Mouse (Mus musculus): ENCODE results near the gene Dhdh. TPM values are rescaled to one million over a fixed set of nuclear protein-coding genes. Genes with fewer than 3 reads are reported as not detected.
"Not testable (repeated sequence)": the region's sequence is repeated elsewhere in the genome, so short reads cannot be mapped to it uniquely, and the experiment has no call there.

Gene Dhdh
- polyA plus RNA-seq, 1 experiment from 2014 or later: 3.2 TPM

DNA sequence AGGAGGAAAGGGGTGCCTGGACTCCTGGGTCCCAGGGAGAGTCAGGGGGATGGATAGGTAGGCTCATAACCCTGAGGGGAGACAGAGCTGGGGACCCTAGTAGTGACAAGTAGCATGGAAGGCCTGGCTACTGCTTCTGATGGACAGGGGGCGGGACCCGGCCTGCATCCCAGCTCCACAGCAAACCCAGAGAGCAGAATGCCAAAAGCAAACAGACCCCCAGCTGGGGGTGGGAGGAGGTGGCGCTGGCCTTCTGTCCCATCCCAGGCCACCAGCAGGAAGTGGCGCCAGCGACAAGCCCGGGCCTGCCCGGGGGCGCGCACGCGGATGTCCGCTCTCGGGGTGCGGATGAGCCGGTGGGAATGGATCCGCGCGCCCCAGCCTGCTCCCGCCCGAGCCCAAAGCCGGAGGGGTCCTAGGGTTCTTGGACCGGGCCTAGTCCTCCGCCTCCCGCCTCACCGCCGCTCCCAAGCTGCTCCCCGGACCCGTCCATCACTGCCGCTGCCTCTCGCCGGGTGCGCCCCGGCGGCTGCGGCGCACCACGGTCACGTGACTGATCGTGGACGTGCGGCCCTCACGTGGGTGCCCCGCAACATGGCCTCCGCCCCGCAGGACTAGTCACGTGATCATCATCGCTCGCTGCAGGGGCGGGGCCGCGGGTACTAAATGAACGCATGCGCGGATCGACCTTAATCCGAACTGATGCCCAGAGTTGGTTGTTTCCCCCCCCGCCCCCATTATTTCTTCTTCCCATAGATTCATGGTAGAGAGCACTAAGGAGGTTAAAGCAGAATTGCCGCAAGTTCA, 22.1 kb downstream of the Dhdh start, which contains the start of gene Bax:
Bax (minus strand) TSS at position 616 of the 807 bp plus-strand sequence.
- peak within 1 kb of the TSS; percentile 88 for H3K9ac ChIP-seq (ENCODE audit: low read length)
- H3K27ac ChIP-seq (ENCODE audit: low read depth, low read length): peak within 1 kb of the TSS; percentile 14; the same call in 1 of the 2 replicates
- peaks cover 7% of the 10 kb centered on the region; the same call in 1 of the 2 replicates for H3K36me3 ChIP-seq (ENCODE audit: control insufficient read depth, insufficient read depth, low read length)
- H3K4me2 ChIP-seq: peak within 1 kb of the TSS; percentile 95
- peak; percentile 99 for DNase-seq (ENCODE audit: low spot score, missing footprints)
- peak; percentile 86 for ATAC-seq (ENCODE audit: low FRiP score)
- H3K4me3 ChIP-seq (ENCODE audit: low read depth, low read length): peak within 1 kb of the TSS; percentile 87
- H3K9me3 ChIP-seq (ENCODE audit: control insufficient read depth, low read length): no peaks in the 10 kb centered on the region
- under 1% methylated on average over 57 of the region's 58 CpGs for WGBS
- no peaks in the 10 kb centered on the region for H3K27me3 ChIP-seq (ENCODE audit: control insufficient read depth, insufficient read depth, low read length)
- H3K4me1 ChIP-seq (ENCODE audit: control insufficient read depth, insufficient read depth, low read length): peaks cover 12% of the 10 kb centered on the region

DNA sequence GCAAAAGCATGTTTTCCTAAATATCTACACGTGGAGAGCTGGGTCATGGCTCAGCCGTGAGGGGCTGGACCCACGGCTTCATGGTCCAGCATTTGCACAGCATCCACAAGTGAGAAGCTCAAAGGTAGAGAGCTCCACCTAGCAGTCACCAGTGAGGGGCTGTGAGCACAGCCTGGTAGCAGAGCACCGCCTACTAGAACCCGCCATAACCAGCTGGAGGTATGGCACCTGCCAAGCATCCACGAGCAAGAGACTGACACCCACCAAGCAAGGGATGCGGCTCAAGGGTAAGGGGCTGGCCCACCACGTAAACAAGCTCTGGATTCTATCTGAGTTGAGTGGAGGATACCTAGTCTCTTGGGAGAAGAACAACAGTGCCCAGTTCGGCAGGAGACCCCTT, 23.1 kb downstream of the Dhdh start:
- DNase-seq (ENCODE audit: low spot score, missing footprints): no peak
- Histone ChIP-seq H3K9me3 (ENCODE audit: control insufficient read depth, low read length) (no peaks in the 10 kb centered on the region), H3K36me3 (ENCODE audit: control insufficient read depth, insufficient read depth, low read length) (peaks cover 7% of the 10 kb centered on the region; the same call in 1 of the 2 replicates), H3K4me1 (ENCODE audit: control insufficient read depth, insufficient read depth, low read length) (peaks cover 14% of the 10 kb centered on the region), H3K27ac (ENCODE audit: low read depth, low read length) (no peak overlapping the region), H3K9ac (ENCODE audit: low read length) (peak overlapping the region; percentile 88), H3K4me2 (peak overlapping the region; percentile 95), H3K27me3 (ENCODE audit: control insufficient read depth, insufficient read depth, low read length) (no peaks in the 10 kb centered on the region), H3K4me3 (ENCODE audit: low read depth, low read length) (peak overlapping the region; percentile 87)
- 85% methylated on average over 9 of the region's 9 CpGs for WGBS
- ATAC-seq (ENCODE audit: low FRiP score): no peak

DNA sequence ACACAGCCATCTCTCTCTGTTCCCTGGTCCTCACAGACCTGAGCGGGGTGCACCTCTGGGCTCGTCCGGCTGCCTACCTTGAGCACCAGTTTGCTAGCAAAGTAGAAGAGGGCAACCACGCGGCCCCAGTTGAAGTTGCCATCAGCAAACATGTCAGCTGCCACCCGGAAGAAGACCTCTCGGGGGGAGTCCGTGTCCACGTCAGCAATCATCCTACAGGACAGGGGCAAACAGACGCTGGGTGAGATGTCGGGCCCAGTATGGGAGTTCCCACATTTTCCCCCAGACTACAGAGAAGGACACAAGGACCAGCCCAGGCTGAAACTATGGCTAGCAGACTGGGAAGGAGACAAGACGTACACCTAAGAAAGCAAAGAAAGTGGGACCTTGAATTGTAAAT, 23.5 kb downstream of the Dhdh start:
- Histone ChIP-seq H3K27ac (ENCODE audit: low read depth, low read length) (no peak overlapping the region), H3K4me1 (ENCODE audit: control insufficient read depth, insufficient read depth, low read length) (peaks cover 19% of the 10 kb centered on the region), H3K36me3 (ENCODE audit: control insufficient read depth, insufficient read depth, low read length) (peaks cover 7% of the 10 kb centered on the region; the same call in 1 of the 2 replicates), H3K4me2 (no peak overlapping the region), H3K4me3 (ENCODE audit: low read depth, low read length) (no peak overlapping the region), H3K9me3 (ENCODE audit: control insufficient read depth, low read length) (no peaks in the 10 kb centered on the region), H3K9ac (ENCODE audit: low read length) (no peak overlapping the region), H3K27me3 (ENCODE audit: control insufficient read depth, insufficient read depth, low read length) (no peaks in the 10 kb centered on the region)
- 96% methylated on average over 12 of the region's 12 CpGs for WGBS
- ATAC-seq (ENCODE audit: low FRiP score) (no peak), DNase-seq (ENCODE audit: low spot score, missing footprints) (no peak)

DNA sequence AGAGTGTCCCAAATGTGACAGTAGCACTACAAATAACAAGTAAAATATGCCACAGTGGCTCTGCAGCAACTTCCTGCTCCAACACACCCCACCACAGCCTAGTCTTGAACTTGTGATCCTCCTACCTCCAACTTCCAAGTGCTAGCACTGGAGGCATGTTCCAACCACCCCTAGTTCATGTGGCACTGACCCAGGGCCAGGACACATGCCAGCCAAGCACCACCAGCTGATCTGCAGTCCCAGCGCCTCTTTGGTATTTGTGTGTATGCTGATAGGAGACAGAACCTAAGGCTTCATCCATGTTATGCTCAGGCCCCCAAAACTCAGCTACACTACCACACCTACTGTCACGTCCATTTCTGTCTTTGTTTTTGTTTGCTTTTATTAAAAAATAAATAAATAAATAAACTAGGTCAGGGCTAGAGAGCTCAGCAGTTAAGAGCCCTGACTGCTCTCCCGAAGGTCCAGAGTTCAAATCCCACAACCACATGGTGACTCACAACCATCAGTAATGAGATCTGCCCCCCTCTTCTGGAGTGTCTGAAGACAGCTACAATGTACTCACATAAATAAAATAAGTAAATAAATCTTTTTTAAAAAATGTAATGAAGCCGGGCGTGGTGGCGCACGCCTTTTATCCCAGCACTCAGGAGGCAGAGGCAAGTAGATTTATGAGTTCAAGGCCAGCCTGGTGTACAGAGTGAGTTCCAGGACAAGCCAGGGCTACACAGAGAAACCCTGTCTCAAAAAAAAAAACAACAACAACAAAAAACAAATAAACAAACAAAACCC, 24.4 kb downstream of the Dhdh start:
- ATAC-seq (ENCODE audit: low FRiP score): no peak
- Histone ChIP-seq H3K4me1 (ENCODE audit: control insufficient read depth, insufficient read depth, low read length) (peaks cover 19% of the 10 kb centered on the region), H3K4me3 (ENCODE audit: low read depth, low read length) (no peak overlapping the region), H3K27ac (ENCODE audit: low read depth, low read length) (no peak overlapping the region), H3K27me3 (ENCODE audit: control insufficient read depth, insufficient read depth, low read length) (no peaks in the 10 kb centered on the region), H3K9me3 (ENCODE audit: control insufficient read depth, low read length) (no peaks in the 10 kb centered on the region), H3K9ac (ENCODE audit: low read length) (no peak overlapping the region), H3K4me2 (no peak overlapping the region), H3K36me3 (ENCODE audit: control insufficient read depth, insufficient read depth, low read length) (peaks cover 7% of the 10 kb centered on the region; the same call in 1 of the 2 replicates)
- DNase-seq (ENCODE audit: low spot score, missing footprints): no peak
- WGBS: 98% methylated on average over 7 of the region's 7 CpGs

DNA sequence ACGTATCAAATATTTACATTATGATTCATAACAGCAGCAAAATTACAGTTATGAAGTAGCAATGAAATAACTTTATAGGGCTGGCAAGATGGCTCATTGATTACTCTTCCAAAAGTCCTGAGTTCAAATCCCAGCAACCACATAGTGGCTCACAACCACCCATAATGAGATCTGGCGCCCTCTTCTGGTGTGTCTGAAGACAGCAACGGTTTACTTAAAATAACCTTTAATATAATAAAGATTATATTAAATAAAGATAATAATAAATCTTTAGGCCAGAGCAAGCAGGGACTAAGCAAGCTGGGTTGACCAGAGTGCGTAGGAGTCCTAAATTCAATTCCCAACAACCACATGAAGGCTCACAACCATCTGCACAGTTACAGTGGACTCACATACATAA, 25.7 kb downstream of the Dhdh start:
- H3K36me3 ChIP-seq (ENCODE audit: control insufficient read depth, insufficient read depth, low read length): peaks cover 11% of the 10 kb centered on the region; the same call in 1 of the 2 replicates
- H3K4me1 ChIP-seq (ENCODE audit: control insufficient read depth, insufficient read depth, low read length): peaks cover 26% of the 10 kb centered on the region
- not testable (repeated sequence) for H3K4me3 ChIP-seq (ENCODE audit: low read depth, low read length)

DNA sequence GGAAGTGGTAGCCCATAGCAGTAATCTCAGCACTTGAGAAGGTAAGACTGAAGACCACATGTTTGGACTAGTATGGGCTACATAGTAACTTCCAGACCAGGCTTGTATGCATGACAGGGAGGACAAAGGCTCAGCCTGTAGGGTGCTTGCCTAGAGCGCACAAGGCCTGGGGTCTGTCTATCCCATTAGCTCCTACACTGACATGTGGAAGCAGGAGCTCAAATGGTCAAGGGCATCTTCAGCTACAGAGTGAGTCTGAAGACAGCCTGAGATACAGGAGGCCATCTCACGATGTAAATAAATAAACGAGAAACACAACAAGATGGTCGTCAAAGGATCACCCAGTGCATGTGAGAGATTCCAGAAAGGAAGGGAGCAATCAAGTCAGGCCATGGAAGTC, 26.3 kb downstream of the Dhdh start:
- H3K36me3 ChIP-seq (ENCODE audit: control insufficient read depth, insufficient read depth, low read length): peaks cover 15% of the 10 kb centered on the region
- H3K4me1 ChIP-seq (ENCODE audit: control insufficient read depth, insufficient read depth, low read length): peaks cover 31% of the 10 kb centered on the region
- ATAC-seq (ENCODE audit: low FRiP score): no peak

More for the DNA sequence above, 25.7 kb downstream of the Dhdh start:
- H3K27ac ChIP-seq (ENCODE audit: low read depth, low read length); H3K27me3 ChIP-seq (ENCODE audit: control insufficient read depth, insufficient read depth, low read length); H3K9ac ChIP-seq (ENCODE audit: low read length); H3K4me2 ChIP-seq; ATAC-seq (ENCODE audit: low FRiP score); H3K9me3 ChIP-seq (ENCODE audit: control insufficient read depth, low read length); DNase-seq (ENCODE audit: low spot score, missing footprints): not testable (repeated sequence)
- whole genome bisulfite sequencing: 79% methylated on average over 4 of the region's 4 CpGs

DNA sequence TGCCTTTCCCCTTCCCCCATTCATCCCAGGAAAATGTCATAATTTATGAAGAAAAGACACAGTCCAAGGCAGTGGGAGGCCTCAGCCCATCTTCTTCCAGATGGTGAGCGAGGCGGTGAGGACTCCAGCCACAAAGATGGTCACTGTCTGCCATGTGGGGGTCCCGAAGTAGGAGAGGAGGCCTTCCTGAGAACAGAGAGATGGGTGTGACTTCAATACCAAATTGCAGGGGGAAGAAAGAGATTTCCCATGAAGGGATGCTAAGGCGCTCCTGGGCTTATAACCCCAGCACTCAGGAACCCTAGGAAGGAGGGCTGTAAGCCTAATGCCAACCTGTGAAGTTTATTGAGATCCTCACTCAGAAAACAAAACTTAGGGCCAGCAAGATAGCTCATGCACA, 26.8 kb downstream of the Dhdh start:
- H3K4me1 ChIP-seq (ENCODE audit: control insufficient read depth, insufficient read depth, low read length): peaks cover 34% of the 10 kb centered on the region
- H3K36me3 ChIP-seq (ENCODE audit: control insufficient read depth, insufficient read depth, low read length): peaks cover 17% of the 10 kb centered on the region

More for the DNA sequence above, 26.3 kb downstream of the Dhdh start:
- 91% methylated on average over 4 of the region's 4 CpGs for WGBS
- Histone ChIP-seq H3K27me3 (ENCODE audit: control insufficient read depth, insufficient read depth, low read length) (no peaks in the 10 kb centered on the region), H3K9me3 (ENCODE audit: control insufficient read depth, low read length) (no peaks in the 10 kb centered on the region), H3K9ac (ENCODE audit: low read length) (no peak overlapping the region), H3K27ac (ENCODE audit: low read depth, low read length) (no peak overlapping the region), H3K4me2 (no peak overlapping the region), H3K4me3 (ENCODE audit: low read depth, low read length) (no peak overlapping the region)
- DNase-seq (ENCODE audit: low spot score, missing footprints): no peak

DNA sequence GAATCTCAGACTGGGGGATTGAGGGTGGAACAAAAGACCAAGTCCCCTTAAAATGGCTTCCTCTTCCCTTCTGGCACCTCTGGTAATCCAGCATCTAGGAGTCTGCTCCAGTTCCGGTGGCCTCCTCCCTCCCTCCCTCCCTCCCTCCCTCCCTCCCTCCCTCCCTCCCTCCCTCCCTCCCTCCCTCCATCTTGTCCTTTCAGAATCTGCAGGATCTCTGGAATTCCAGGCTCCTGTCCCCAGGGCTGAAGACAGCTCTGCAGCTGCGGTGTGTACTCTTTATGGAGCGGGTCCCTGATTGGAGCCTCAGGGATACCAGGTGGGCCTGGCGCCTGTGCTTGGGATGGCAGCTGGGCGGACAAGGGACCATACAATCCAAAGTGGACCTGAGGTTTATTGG, 27.3 kb downstream of the Dhdh start:
- H3K9ac ChIP-seq (ENCODE audit: low read length): no peak overlapping the region
- H3K9me3 ChIP-seq (ENCODE audit: control insufficient read depth, low read length): no peaks in the 10 kb centered on the region
- ATAC-seq (ENCODE audit: low FRiP score) (no peak), DNase-seq (ENCODE audit: low spot score, missing footprints) (no peak)
- H3K27me3 ChIP-seq (ENCODE audit: control insufficient read depth, insufficient read depth, low read length): no peaks in the 10 kb centered on the region
- no peak overlapping the region for H3K4me3 ChIP-seq (ENCODE audit: low read depth, low read length)
- WGBS: 65% methylated on average over 5 of the region's 5 CpGs
- H3K4me2 ChIP-seq: no peak overlapping the region
- H3K36me3 ChIP-seq (ENCODE audit: control insufficient read depth, insufficient read depth, low read length): peaks cover 20% of the 10 kb centered on the region
- H3K27ac ChIP-seq (ENCODE audit: low read depth, low read length): peak overlapping the region; percentile 60
- H3K4me1 ChIP-seq (ENCODE audit: control insufficient read depth, insufficient read depth, low read length): peaks cover 34% of the 10 kb centered on the region

More for the DNA sequence above, 26.8 kb downstream of the Dhdh start:
- Histone ChIP-seq H3K9ac (ENCODE audit: low read length) (no peak overlapping the region), H3K4me3 (ENCODE audit: low read depth, low read length) (no peak overlapping the region), H3K9me3 (ENCODE audit: control insufficient read depth, low read length) (no peaks in the 10 kb centered on the region), H3K27me3 (ENCODE audit: control insufficient read depth, insufficient read depth, low read length) (no peaks in the 10 kb centered on the region), H3K4me2 (no peak overlapping the region), H3K27ac (ENCODE audit: low read depth, low read length) (peak overlapping the region; percentile 20; the same call in 1 of the 2 replicates)
- ATAC-seq (ENCODE audit: low FRiP score) (no peak), DNase-seq (ENCODE audit: low spot score, missing footprints) (no peak)
- WGBS: 91% methylated on average over 4 of the region's 4 CpGs

Measured in midbrain, embryonic 11.5 days (tissue).